Mouse (Mus musculus) embryonic facial prominence, embryonic 10.5 days (tissue): ENCODE measurements at regions not wholly inside any gene's neighbourhood (a gene's known extent, or its start where the extent isn't known, plus 50 kb on each side); places are given as distances from the start of the nearest gene placed in this dataset.

Experiments
- DNase-seq: peaks from one replicate; pipeline ENCODE4 v3.0.0-alpha.2; 2017; ENCODE audit warnings: low spot score
- H3K27ac ChIP-seq: fragments of 300-500 bp; sonication (generic); replicated peaks from 2 replicates; pipeline ENCODE4 v1.5.1; 2016; ENCODE audit warnings: mild to moderate bottlenecking
- H3K27me3 ChIP-seq: fragments of 300-500 bp; sonication (generic); replicated peaks from 2 replicates; pipeline ENCODE4 v1.6.1; 2016; ENCODE audit warnings: low read depth, mild to moderate bottlenecking; ENCODE audit not compliant: poor library complexity, severe bottlenecking
- H3K36me3 ChIP-seq: fragments of 300-500 bp; sonication (generic); replicated peaks from 2 replicates; pipeline ENCODE4 v1.6.1; 2016; ENCODE audit warnings: mild to moderate bottlenecking, moderate library complexity
- H3K4me1 ChIP-seq: fragments of 300-500 bp; sonication (generic); 2 replicates; pipeline ENCODE4 v1.6.1; 2016
- H3K4me3 ChIP-seq: fragments of 300-500 bp; sonication (generic); 2 replicates; pipeline ENCODE4 v1.5.1; 2016; ENCODE audit warnings: mild to moderate bottlenecking, moderate library complexity
- H3K9me3 ChIP-seq: fragments of 300-500 bp; sonication (generic); 2 replicates; pipeline ENCODE4 v1.6.1; 2016; ENCODE audit warnings: mild to moderate bottlenecking
- WGBS: fragments of 180-500 bp; shearing (Covaris S2); methylation state at CpG from one replicate; pipeline ENCODE4 v1.1.7; 2016; 5-methylcytosine and 5-hydroxymethylcytosine counted together

GRCm38 (mm10) chr1:190446676-190447075 lies 276.2 kb upstream of the Prox1 start:
- peaks cover 53% of the 10 kb centered on the region for H3K27me3 ChIP-seq

GRCm38 (mm10) chr1:190444366-190444765 lies 273.9 kb upstream of the Prox1 start:
- Histone ChIP-seq H3K36me3 (no peaks in the 10 kb centered on the region), H3K27me3 (peaks cover 46% of the 10 kb centered on the region), H3K27ac (no peak overlapping the region), H3K9me3 (no peaks in the 10 kb centered on the region), H3K4me1 (peaks cover 6% of the 10 kb centered on the region; the same call in 1 of the 2 replicates), H3K4me3 (no peak overlapping the region)
- DNase-seq = no peak
- 73% methylated on average over 9 of the region's 9 CpGs for WGBS

More at GRCm38 (mm10) chr1:190446676-190447075, 276.2 kb upstream of the Prox1 start:
- no peaks in the 10 kb centered on the region for H3K9me3 ChIP-seq
- no peak overlapping the region for H3K27ac ChIP-seq
- no peak for DNase-seq
- H3K4me1 ChIP-seq = peaks cover 6% of the 10 kb centered on the region; the same call in 1 of the 2 replicates
- H3K4me3 ChIP-seq = no peak overlapping the region
- H3K36me3 ChIP-seq = no peaks in the 10 kb centered on the region
- WGBS = 89% methylated on average over 5 of the region's 5 CpGs

GRCm38 (mm10) chr1:190443234-190443633 lies 272.7 kb upstream of the Prox1 start:
- H3K36me3 ChIP-seq = no peaks in the 10 kb centered on the region
- 92% methylated on average over 3 of the region's 3 CpGs for WGBS

DNA sequence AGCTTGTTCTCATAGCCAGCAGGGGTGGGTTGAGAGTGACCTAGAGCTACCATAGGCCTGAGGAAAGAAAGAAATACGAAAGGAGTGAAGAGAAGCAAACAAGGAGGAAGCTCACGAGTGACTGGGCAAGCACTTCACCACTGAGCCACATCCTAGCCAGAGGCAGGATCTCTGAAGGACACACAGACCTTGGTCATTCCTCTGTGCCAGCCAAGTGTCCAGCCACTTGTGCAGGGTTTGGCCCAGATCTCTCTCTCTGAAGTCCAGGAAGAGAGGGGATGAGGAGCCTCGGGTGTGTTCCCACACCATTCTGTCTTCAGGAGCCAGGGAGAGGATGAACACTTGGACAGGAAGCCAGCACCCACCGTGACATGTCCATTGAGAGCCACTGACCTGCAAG lies 271.7 kb upstream of the Prox1 start:
- H3K27me3 ChIP-seq = peaks cover 25% of the 10 kb centered on the region
- H3K36me3 ChIP-seq = no peaks in the 10 kb centered on the region
- DNase-seq = no peak
- no peaks in the 10 kb centered on the region for H3K4me1 ChIP-seq
- H3K4me3 ChIP-seq = no peak overlapping the region
- no peak overlapping the region for H3K27ac ChIP-seq
- 82% methylated on average over 4 of the region's 4 CpGs for whole genome bisulfite sequencing
- H3K9me3 ChIP-seq = no peaks in the 10 kb centered on the region

More at GRCm38 (mm10) chr1:190443234-190443633, 272.7 kb upstream of the Prox1 start:
- H3K4me1 ChIP-seq = peaks cover 5% of the 10 kb centered on the region; the same call in 1 of the 2 replicates
- no peak overlapping the region for H3K27ac ChIP-seq
- no peak for DNase-seq
- peaks cover 36% of the 10 kb centered on the region for H3K27me3 ChIP-seq
- no peak overlapping the region for H3K4me3 ChIP-seq
- no peaks in the 10 kb centered on the region for H3K9me3 ChIP-seq

- no peaks in the 10 kb centered on the region for H3K27me3 ChIP-seq
- no peak for DNase-seq
- H3K4me3 ChIP-seq = no peak overlapping the region
- no peaks in the 10 kb centered on the region for H3K4me1 ChIP-seq
- no peaks in the 10 kb centered on the region for H3K36me3 ChIP-seq
- WGBS = 82% methylated on average over 2 of the region's 2 CpGs
- H3K27ac ChIP-seq = no peak overlapping the region
- H3K9me3 ChIP-seq = no peaks in the 10 kb centered on the region
Measured at GRCm38 (mm10) chr1:190438789-190439188, 268.3 kb upstream of the Prox1 start.

DNA sequence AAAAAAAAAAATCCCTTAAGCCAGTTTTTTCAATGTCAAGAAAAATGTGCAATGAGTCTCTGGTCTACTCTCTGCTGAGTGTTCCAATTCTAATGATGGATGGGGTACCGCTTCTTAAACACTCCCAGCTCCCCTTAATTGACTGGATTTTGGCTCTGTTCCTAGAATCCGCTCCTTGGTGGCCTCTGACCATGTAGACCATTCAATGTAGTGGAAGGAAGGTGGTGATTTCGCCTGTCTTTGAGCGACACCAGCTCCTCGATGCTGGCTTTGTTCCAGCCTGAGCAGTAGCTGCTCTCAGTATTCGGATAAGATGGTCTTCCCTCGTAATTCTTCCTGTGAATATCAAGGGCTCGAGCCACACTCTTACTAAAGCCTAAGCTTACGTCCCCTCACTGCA lies 252.4 kb upstream of the Prox1 start:
- Histone ChIP-seq H3K36me3 (no peaks in the 10 kb centered on the region), H3K27me3 (no peaks in the 10 kb centered on the region; the same call in 1 of the 2 replicates), H3K4me3 (no peak overlapping the region), H3K9me3 (no peaks in the 10 kb centered on the region), H3K27ac (no peak overlapping the region), H3K4me1 (0 out of 2 replicates have a peak, but pooled peaks cover 3% of the 10 kb centered on the region)
- 88% methylated on average over 9 of the region's 9 CpGs for WGBS
- DNase-seq = no peak

GRCm38 (mm10) chr1:190419709-190420108 lies 249.2 kb upstream of the Prox1 start:
- Histone ChIP-seq H3K36me3 (no peaks in the 10 kb centered on the region), H3K27me3 (no peaks in the 10 kb centered on the region; the same call in 1 of the 2 replicates), H3K4me3 (no peak overlapping the region), H3K9me3 (no peaks in the 10 kb centered on the region), H3K27ac (no peak overlapping the region), H3K4me1 (peaks cover 5% of the 10 kb centered on the region)
- whole genome bisulfite sequencing = 91% methylated on average over 13 of the region's 13 CpGs
- no peak for DNase-seq

GRCm38 (mm10) chr1:190417326-190417725 lies 246.8 kb upstream of the Prox1 start:
- Histone ChIP-seq H3K4me3 (no peak overlapping the region), H3K36me3 (no peaks in the 10 kb centered on the region), H3K27ac (no peak overlapping the region), H3K9me3 (no peaks in the 10 kb centered on the region), H3K27me3 (no peaks in the 10 kb centered on the region; the same call in 1 of the 2 replicates), H3K4me1 (peaks cover 5% of the 10 kb centered on the region)
- peak; percentile 18 for DNase-seq
- 21% methylated on average over 11 of the region's 11 CpGs for WGBS

DNA sequence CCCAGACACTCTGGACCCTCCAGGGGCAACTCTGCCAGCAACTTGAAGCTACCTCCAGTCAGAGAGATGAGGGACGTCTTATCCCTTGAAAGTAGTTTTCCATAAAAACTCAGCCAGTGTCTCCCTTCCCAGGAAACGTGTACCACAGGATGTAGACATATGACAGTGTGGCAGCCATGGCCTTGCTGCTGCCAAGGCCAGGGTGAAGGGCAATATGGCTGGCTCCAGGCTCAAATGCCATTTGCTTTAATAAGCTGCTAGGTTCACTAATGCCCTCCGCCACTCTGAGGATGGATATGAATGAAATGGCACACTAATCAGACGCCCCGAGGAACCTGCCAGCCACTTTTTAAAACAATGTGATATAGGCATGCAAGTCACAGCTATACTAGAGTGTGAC lies 241.2 kb upstream of the Prox1 start:
- DNase-seq = no peak
- Histone ChIP-seq H3K4me1 (0 out of 2 replicates have a peak, but pooled peaks cover 3% of the 10 kb centered on the region), H3K4me3 (no peak overlapping the region), H3K27me3 (no peaks in the 10 kb centered on the region), H3K9me3 (no peaks in the 10 kb centered on the region), H3K36me3 (no peaks in the 10 kb centered on the region), H3K27ac (no peak overlapping the region)
- WGBS = 88% methylated on average over 5 of the region's 5 CpGs

GRCm38 (mm10) chr1:190403335-190403734 lies 232.8 kb upstream of the Prox1 start:
- H3K36me3 ChIP-seq = no peaks in the 10 kb centered on the region
- H3K27me3 ChIP-seq = peaks cover 10% of the 10 kb centered on the region
- no peak overlapping the region for H3K27ac ChIP-seq
- WGBS = 68% methylated on average over 12 of the region's 12 CpGs
- no peak for DNase-seq
- H3K4me3 ChIP-seq = no peak overlapping the region
- 0 out of 2 replicates have a peak, but pooled peaks cover 3% of the 10 kb centered on the region for H3K4me1 ChIP-seq
- H3K9me3 ChIP-seq = no peaks in the 10 kb centered on the region

GRCm38 (mm10) chr1:190398308-190398707 lies 227.8 kb upstream of the Prox1 start:
- no peaks in the 10 kb centered on the region for H3K36me3 ChIP-seq
- H3K27ac ChIP-seq = no peak overlapping the region
- H3K4me1 ChIP-seq = 0 out of 2 replicates have a peak, but pooled peaks cover 3% of the 10 kb centered on the region
- WGBS = 59% methylated on average over 6 of the region's 6 CpGs
- peaks cover 5% of the 10 kb centered on the region for H3K27me3 ChIP-seq
- DNase-seq = no peak
- H3K9me3 ChIP-seq = no peaks in the 10 kb centered on the region
- no peak overlapping the region for H3K4me3 ChIP-seq

DNA sequence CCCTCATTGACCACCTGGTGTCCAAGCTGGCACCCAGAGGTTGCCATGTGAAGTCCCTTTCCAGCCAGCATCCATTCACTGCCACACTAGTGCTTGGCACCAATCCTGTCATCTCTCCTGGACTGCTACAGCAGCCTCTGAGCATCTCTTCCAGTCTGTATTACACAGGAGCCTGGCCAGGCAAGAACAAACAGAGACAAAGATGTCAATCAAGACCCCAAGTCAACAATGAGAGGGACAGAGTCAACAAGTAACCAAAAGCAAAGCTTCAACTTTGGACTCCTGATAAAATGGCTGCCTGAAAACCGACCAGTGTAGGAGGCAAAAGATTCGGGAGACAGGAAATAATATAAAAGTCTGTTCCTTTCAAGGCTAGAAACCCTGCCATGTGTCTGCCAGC lies 227.3 kb upstream of the Prox1 start:
- 68% methylated on average over 2 of the region's 2 CpGs for WGBS
- no peaks in the 10 kb centered on the region for H3K9me3 ChIP-seq

DNA sequence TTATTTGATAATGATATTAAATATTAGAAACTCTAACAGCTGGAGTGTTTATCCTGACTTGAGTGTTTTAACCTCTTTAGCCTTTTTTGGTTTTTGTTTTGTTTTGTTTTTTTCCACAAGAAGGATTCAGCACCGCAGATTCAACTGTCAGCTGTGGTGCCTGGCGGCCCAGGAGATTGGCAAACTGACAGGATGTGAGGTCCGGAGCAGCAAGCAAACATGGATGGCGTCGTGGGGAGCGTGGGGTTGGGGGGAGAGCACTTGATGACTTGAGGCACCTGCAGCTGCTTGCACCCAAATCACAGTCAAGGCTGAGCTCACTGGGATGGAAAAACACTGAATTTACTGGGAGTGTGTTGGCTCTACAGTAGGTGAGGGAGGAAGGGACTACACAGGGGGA lies 222.5 kb upstream of the Prox1 start:
- DNase-seq = no peak
- whole genome bisulfite sequencing = 84% methylated on average over 6 of the region's 6 CpGs
- Histone ChIP-seq H3K4me1 (no peaks in the 10 kb centered on the region), H3K27ac (no peak overlapping the region), H3K27me3 (no peaks in the 10 kb centered on the region; the same call in 1 of the 2 replicates), H3K4me3 (no peak overlapping the region), H3K9me3 (no peaks in the 10 kb centered on the region), H3K36me3 (no peaks in the 10 kb centered on the region)

More for the DNA sequence above, 227.3 kb upstream of the Prox1 start:
- DNase-seq = no peak
- Histone ChIP-seq H3K4me1 (0 out of 2 replicates have a peak, but pooled peaks cover 3% of the 10 kb centered on the region), H3K4me3 (no peak overlapping the region), H3K36me3 (no peaks in the 10 kb centered on the region), H3K27me3 (peaks cover 5% of the 10 kb centered on the region), H3K27ac (no peak overlapping the region)
